Mouse (Mus musculus) liver, embryonic 18 days (tissue): Measurements from ENCODE around the gene Klf6. TPM values are rescaled to one million over a fixed set of nuclear protein-coding genes. Genes with fewer than 3 reads are reported as not detected.

Experiments used
- polyA plus RNA-seq: library from polyadenylated mRNA; depleted of rRNA; stranded (reverse); fragments of >200 nt; gene quantifications from 2 replicates; pipeline ENCODE4 v1.2.3, GENCODE M21; 2012; rRNA removed

Gene Klf6
- 5.8 and 7.1 TPM in 2 replicates for polyA plus RNA-seq

DNA sequence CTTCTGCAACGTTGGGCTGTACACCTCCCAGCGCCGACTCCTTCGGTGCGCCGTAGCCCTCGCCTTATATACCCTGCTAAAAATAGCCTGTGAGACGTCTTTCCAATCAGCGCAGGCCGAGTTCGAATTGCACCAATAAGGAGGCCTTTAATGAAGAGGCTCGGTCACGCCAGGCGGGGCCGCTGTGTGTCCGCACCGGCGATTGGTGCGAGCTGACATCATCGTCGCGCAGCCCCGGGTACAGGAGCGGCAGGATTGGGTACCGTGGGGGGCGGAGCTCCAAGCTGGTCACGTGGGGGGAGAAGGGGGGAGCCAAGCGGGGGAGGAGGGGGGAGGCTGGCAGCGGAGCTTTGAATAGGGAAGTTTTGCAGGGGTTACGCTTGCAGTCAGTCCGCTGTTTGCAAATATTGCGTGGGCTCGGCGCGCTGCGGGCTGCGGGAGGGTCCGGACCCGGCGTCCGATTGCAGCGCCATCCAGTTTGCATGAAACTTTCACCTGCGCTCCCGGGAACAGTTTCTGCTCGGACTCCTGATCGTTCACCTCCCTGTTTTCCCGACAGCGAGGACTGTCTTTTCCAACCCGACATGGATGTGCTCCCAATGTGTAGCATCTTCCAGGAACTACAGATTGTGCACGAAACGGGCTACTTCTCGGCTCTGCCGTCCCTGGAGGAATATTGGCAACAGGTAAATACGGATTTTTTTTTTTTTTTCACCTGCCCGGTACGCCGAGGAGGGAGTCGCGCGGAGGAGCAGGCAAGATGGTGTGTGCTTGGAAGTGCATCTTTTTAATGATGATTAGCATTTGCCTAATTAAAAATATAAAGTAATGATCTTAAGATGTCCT lies at the start of gene Klf6:
TSS of gene Klf6 (plus strand) at position 326 of the 846 bp plus-strand sequence.

